Mouse (Mus musculus) heart, embryonic 11.5 days (tissue): ENCODE results near the gene Cryba4. TPM values are rescaled to one million over a fixed set of nuclear protein-coding genes. Genes with fewer than 3 reads are reported as not detected.

Experiments
- ATAC-seq: fragments of 200-750 bp; cut with Nextera tagmentation; replicated peaks from 2 replicates; pipeline ENCODE4 v1.8.0; 2017; ENCODE audit warnings: moderate library complexity; ENCODE audit not compliant: insufficient number of reproducible peaks, low FRiP score, low TSS enrichment
- H3K27ac ChIP-seq: fragments of 300-500 bp; sonication (generic); 2 replicates; pipeline ENCODE4 v1.5.1; 2014; ENCODE audit warnings: mild to moderate bottlenecking, low read depth, low read length
- H3K27me3 ChIP-seq: fragments of 300-500 bp; sonication (generic); 2 replicates; pipeline ENCODE4 v1.6.1; 2014; ENCODE audit warnings: mild to moderate bottlenecking, low read length, mixed read lengths; ENCODE audit not compliant: control insufficient read depth, insufficient read depth
- H3K36me3 ChIP-seq: fragments of 300-500 bp; sonication (generic); 2 replicates; pipeline ENCODE4 v1.6.1; 2014; ENCODE audit warnings: mild to moderate bottlenecking, low read length, moderate library complexity, mixed read lengths; ENCODE audit not compliant: control insufficient read depth, insufficient read depth
- H3K4me1 ChIP-seq: fragments of 300-500 bp; sonication (generic); 2 replicates; pipeline ENCODE4 v1.6.1; 2014; ENCODE audit warnings: low read length; ENCODE audit not compliant: control insufficient read depth, insufficient read depth
- H3K4me2 ChIP-seq: fragments of 300-500 bp; sonication (generic); 2 replicates; pipeline ENCODE4 v1.6.1; 2014; ENCODE audit warnings: mild to moderate bottlenecking, moderate library complexity
- H3K4me3 ChIP-seq: fragments of 300-500 bp; sonication (generic); 2 replicates; pipeline ENCODE4 v1.5.1; 2014; ENCODE audit warnings: low read depth, low read length
- H3K9ac ChIP-seq: fragments of 300-500 bp; sonication (generic); 2 replicates; pipeline ENCODE4 v1.6.1; 2014; ENCODE audit warnings: mild to moderate bottlenecking, low read depth, low read length, moderate library complexity
- H3K9me3 ChIP-seq: fragments of 300-500 bp; sonication (generic); replicated peaks from 2 replicates; pipeline ENCODE4 v1.6.1; 2016; ENCODE audit warnings: low read length; ENCODE audit not compliant: control insufficient read depth
- WGBS: fragments of 180-500 bp; shearing (Covaris S2); extraction: QIAGEN DNeasy Blood & Tissue Kit; methylation state at CpG from one replicate; pipeline ENCODE4 v1.1.7; 2014; ENCODE audit not compliant: insufficient replicate concordance; 5-methylcytosine and 5-hydroxymethylcytosine counted together
- polyA plus RNA-seq: library from polyadenylated mRNA; unstranded; fragments of >200 nt; fragmentation: Nextera tagmentation; extraction: Ambion mirVana; gene quantifications from 2 replicates; pipeline ENCODE4 v1.2.1, GENCODE M21; 2014

The Cryba4 gene
- polyA plus RNA-seq, 1 experiment from 2014 or later: 0.66 TPM

- Histone ChIP-seq H3K4me1 (no peaks in the 10 kb centered on the region; the same call in 1 of the 2 replicates), H3K4me3 (no peak overlapping the region), H3K9me3 (no peaks in the 10 kb centered on the region), H3K36me3 (no peaks in the 10 kb centered on the region), H3K9ac (no peak overlapping the region), H3K27ac (no peak overlapping the region), H3K4me2 (no peak overlapping the region), H3K27me3 (peaks cover 30% of the 10 kb centered on the region)
- 75% methylated on average over 5 of the region's 5 CpGs for WGBS
- ATAC-seq: no peak
Observed at GRCm38 (mm10) chr5:112265110-112265509, 12.8 kb upstream of the Cryba4 start.

- Histone ChIP-seq H3K4me3 (no peak overlapping the region), H3K4me1 (no peaks in the 10 kb centered on the region; the same call in 1 of the 2 replicates), H3K9me3 (no peaks in the 10 kb centered on the region), H3K4me2 (no peak overlapping the region), H3K27ac (no peak overlapping the region), H3K27me3 (peaks cover 25% of the 10 kb centered on the region), H3K36me3 (no peaks in the 10 kb centered on the region), H3K9ac (no peak overlapping the region)
- ATAC-seq: no peak
- 80% methylated on average over 7 of the region's 7 CpGs for WGBS
Observed at GRCm38 (mm10) chr5:112264099-112264498, 11.8 kb upstream of the Cryba4 start.

GRCm38 (mm10) chr5:112260818-112261217, 8.5 kb upstream of the Cryba4 start:
- Histone ChIP-seq H3K4me1 (no peaks in the 10 kb centered on the region; the same call in 1 of the 2 replicates), H3K9me3 (no peaks in the 10 kb centered on the region), H3K4me2 (no peak overlapping the region), H3K27ac (no peak overlapping the region), H3K4me3 (no peak overlapping the region), H3K9ac (no peak overlapping the region), H3K27me3 (0 out of 2 replicates have a peak, but pooled peaks cover 2% of the 10 kb centered on the region), H3K36me3 (no peaks in the 10 kb centered on the region)
- WGBS: 69% methylated on average over 3 of the region's 3 CpGs
- ATAC-seq: no peak

- no peaks in the 10 kb centered on the region for H3K9me3 ChIP-seq
- no peak overlapping the region for H3K27ac ChIP-seq
- H3K4me1 ChIP-seq: no peaks in the 10 kb centered on the region
- H3K9ac ChIP-seq: no peak overlapping the region
- no peaks in the 10 kb centered on the region for H3K36me3 ChIP-seq
- WGBS: 81% methylated on average over 16 of the region's 16 CpGs
- H3K4me3 ChIP-seq: no peak overlapping the region
- no peak for ATAC-seq
- H3K27me3 ChIP-seq: 0 out of 2 replicates have a peak, but pooled peaks cover 2% of the 10 kb centered on the region
- H3K4me2 ChIP-seq: no peak overlapping the region
Observed at GRCm38 (mm10) chr5:112259862-112260650, 7.7 kb upstream of the Cryba4 start.

- 71% methylated on average over 3 of the region's 3 CpGs for WGBS
- Histone ChIP-seq H3K9ac (no peak overlapping the region), H3K27ac (no peak overlapping the region), H3K4me3 (no peak overlapping the region), H3K27me3 (0 out of 2 replicates have a peak, but pooled peaks cover 2% of the 10 kb centered on the region), H3K4me1 (0 out of 2 replicates have a peak, but pooled peaks cover 1% of the 10 kb centered on the region), H3K36me3 (no peaks in the 10 kb centered on the region), H3K9me3 (no peaks in the 10 kb centered on the region), H3K4me2 (no peak overlapping the region)
- no peak for ATAC-seq
Observed at GRCm38 (mm10) chr5:112257896-112258295, 5.6 kb upstream of the Cryba4 start.

- H3K4me1 ChIP-seq: 0 out of 2 replicates have a peak, but pooled peaks cover 5% of the 10 kb centered on the region
- H3K4me2 ChIP-seq: no peak overlapping the region
- no peaks in the 10 kb centered on the region for H3K36me3 ChIP-seq
- H3K9ac ChIP-seq: no peak overlapping the region
- no peak overlapping the region for H3K4me3 ChIP-seq
- no peaks in the 10 kb centered on the region for H3K27me3 ChIP-seq
- no peak overlapping the region for H3K27ac ChIP-seq
- ATAC-seq: no peak
- 76% methylated on average over 9 of the region's 9 CpGs for WGBS
- H3K9me3 ChIP-seq: no peaks in the 10 kb centered on the region
Observed at GRCm38 (mm10) chr5:112256457-112256856, 4.1 kb upstream of the Cryba4 start.

- no peaks in the 10 kb centered on the region for H3K27me3 ChIP-seq
- no peaks in the 10 kb centered on the region for H3K9me3 ChIP-seq
- no peaks in the 10 kb centered on the region for H3K36me3 ChIP-seq
- H3K27ac ChIP-seq: no peak within 1 kb of the TSS
- WGBS: 51% methylated on average over 3 of the region's 3 CpGs
- no peak within 1 kb of the TSS for H3K9ac ChIP-seq
- H3K4me2 ChIP-seq: no peak within 1 kb of the TSS
- H3K4me3 ChIP-seq: no peak within 1 kb of the TSS
- ATAC-seq: no peak
- H3K4me1 ChIP-seq: 0 out of 2 replicates have a peak, but pooled peaks cover 5% of the 10 kb centered on the region
Observed at GRCm38 (mm10) chr5:112255426-112255825, 3.1 kb upstream of the Cryba4 start, which contains the start of gene Crybb1. Gene Crybb1 (plus strand): TSS chr5:112255815.

GRCm38 (mm10) chr5:112254282-112254806, 2.0 kb upstream of the Cryba4 start:
- no peaks in the 10 kb centered on the region for H3K9me3 ChIP-seq
- H3K27ac ChIP-seq: no peak overlapping the region
- 76% methylated on average over 7 of the region's 7 CpGs for WGBS
- H3K4me1 ChIP-seq: 0 out of 2 replicates have a peak, but pooled peaks cover 5% of the 10 kb centered on the region
- no peaks in the 10 kb centered on the region for H3K36me3 ChIP-seq
- no peak for ATAC-seq
- H3K9ac ChIP-seq: no peak overlapping the region
- no peak overlapping the region for H3K4me2 ChIP-seq
- no peak overlapping the region for H3K4me3 ChIP-seq
- H3K27me3 ChIP-seq: no peaks in the 10 kb centered on the region
